Mouse (Mus musculus) small intestine, adult 2 months (tissue): Measurements from ENCODE around the gene Golga4.

Experiments
- CTCF ChIP-seq: fragments of 200-500 bp; IDR thresholded peaks from 2 replicates; pipeline ENCODE4 v1.5.1; 2012; ENCODE audit warnings: low read depth, mild to moderate bottlenecking, control low read depth, inconsistent platforms, low read length, moderate library complexity, mixed read lengths; ENCODE audit not compliant: insufficient replicate concordance, insufficient read length; ENCODE audit errors: extremely low read depth
- POLR2A ChIP-seq: fragments of 200-500 bp; IDR thresholded peaks from 2 replicates; pipeline ENCODE4 v1.6.1; 2012; ENCODE audit warnings: low read depth, mild to moderate bottlenecking, control low read depth, inconsistent platforms, low read length, moderate library complexity

DNA sequence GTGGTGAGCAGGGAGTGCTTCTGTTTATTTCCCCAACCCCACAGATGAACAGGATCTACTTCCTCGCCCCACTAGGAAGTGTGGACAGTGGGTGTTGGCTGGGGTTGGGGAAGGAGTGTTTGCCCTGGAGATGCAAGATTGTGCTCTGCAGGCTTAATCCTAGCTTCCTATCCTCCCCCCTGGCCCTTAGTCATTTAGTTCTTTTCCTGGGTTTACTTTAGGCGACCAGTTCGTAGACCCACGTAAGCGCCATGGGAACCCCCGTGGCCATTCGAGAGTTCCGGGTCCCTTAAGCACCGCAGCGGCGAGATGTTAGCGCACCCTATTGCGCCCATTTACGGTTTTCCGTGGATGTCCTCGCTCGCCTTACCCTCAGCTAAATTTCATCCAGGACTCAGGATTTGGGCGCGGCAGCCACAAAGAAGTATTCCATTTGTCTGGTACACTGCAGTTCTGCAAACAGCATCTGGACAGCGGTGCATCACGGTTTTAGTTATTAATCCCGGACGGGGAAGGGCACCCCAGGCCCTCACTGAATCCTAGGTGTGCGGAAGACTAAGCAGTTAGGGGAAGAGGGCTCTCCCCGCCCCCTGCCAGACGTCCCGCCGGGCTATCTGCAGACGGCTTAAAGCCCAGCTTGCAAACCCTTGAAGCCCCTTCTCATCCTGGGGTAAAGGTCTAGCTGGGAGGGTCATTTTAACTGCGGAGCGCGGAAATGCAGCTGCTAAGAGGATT, 19.5 kb upstream of the Golga4 start:
- no peak for TF ChIP-seq CTCF
- no peak for TF ChIP-seq POLR2A
